Mouse (Mus musculus) erythroblast, embryonic 14.5 days (primary cell): ENCODE results near the gene Gemin7. TPM values are rescaled to one million over a fixed set of nuclear protein-coding genes. Genes with fewer than 3 reads are reported as not detected.
A peak's percentile ranks its signal among the peaks of the same experiment; 100 is the strongest.
"Not testable (repeated sequence)": the region's sequence is repeated elsewhere in the genome, so short reads cannot be mapped to it uniquely, and the experiment has no call there.

Source experiments
- H3K27me3 ChIP-seq: 2 replicates; pipeline ENCODE4 v1.6.1; 2012; ENCODE audit warnings: inconsistent platforms; ENCODE audit not compliant: control insufficient read depth
- H3K36me3 ChIP-seq: 2 replicates; pipeline ENCODE4 v1.6.1; 2012; ENCODE audit warnings: mild to moderate bottlenecking, inconsistent platforms; ENCODE audit not compliant: control insufficient read depth
- H3K4me1 ChIP-seq: 2 replicates; pipeline ENCODE4 v1.6.1; 2012; ENCODE audit warnings: inconsistent platforms; ENCODE audit not compliant: control insufficient read depth
- H3K4me3 ChIP-seq: replicated peaks from 2 replicates; pipeline ENCODE3; 2012; ENCODE audit warnings: moderate library complexity, mild to moderate bottlenecking, inconsistent platforms
- H3K9me3 ChIP-seq: 2 replicates; pipeline ENCODE4 v1.6.1; 2012; ENCODE audit warnings: low read length, inconsistent platforms, mixed read lengths; ENCODE audit not compliant: control insufficient read depth
- GATA1 ChIP-seq: IDR thresholded peaks from 2 replicates; pipeline ENCODE4 v1.6.1; 2012; ENCODE audit warnings: low read length, inconsistent platforms, mixed read lengths
- TAL1 ChIP-seq: IDR thresholded peaks from 3 replicates; pipeline ENCODE4 v1.6.1; 2012; ENCODE audit warnings: low read length, inconsistent platforms, mixed read lengths
- polyA plus RNA-seq: library from polyadenylated mRNA; stranded (reverse); fragments of >175 nt; gene quantifications from 2 replicates; pipeline ENCODE4 v1.2.3, GENCODE M21; 2012

The Gemin7 gene
- polyA plus RNA-seq, 1 experiment = 12.9 TPM

DNA sequence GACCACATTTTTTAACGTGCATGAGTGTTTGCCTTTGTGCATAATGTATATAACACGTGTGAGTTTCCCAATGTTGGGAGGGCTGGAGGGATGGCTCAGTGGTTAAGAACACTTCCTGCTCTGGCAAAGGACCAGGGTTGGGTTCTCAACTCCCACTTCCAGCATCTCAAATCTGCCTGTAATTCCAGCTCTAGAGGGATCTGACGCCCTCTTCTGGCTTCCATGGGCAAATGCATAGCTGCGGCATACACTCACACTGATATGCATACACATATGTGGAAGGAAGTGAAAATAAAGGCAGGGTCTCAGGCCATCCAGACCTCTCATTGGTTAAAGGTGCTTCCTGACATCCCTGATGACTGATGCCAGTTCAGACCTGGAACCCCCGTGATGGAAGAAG lies 29.9 kb upstream of the Gemin7 start:
- H3K9me3 ChIP-seq = peaks cover 5% of the 10 kb centered on the region

DNA sequence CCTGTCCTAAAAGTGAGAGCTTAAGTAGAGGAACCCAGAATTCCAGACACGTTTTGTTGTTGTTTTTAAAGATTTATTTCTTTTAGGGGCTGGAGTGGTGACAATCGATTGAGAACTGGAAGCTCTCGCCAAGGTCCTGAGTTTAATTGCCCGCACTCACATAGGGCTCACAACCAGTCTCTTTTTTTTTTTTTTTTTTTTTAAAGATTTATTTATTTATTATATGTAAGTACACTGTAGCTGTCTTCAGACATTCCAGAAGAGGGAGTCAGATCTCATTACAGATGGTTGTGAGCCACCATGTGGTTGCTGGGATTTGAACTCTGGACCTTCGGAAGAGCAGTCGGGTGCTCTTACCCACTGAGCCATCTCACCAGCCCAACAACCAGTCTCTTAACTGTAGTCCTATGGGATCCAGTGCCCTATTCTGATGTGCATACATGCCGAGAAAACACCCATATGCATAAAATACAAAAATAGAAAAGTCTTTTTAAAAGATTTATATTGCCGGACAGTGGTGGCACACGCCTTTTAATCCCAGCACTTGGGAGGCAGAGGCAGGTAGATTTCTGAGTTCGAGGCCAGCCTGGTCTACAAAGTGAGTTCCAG lies 27.3 kb upstream of the Gemin7 start:
- peaks cover 46% of the 10 kb centered on the region for H3K4me1 ChIP-seq
- not testable (repeated sequence) for H3K9me3 ChIP-seq, H3K27me3 ChIP-seq
- peak overlapping the region; percentile 70 for H3K4me3 ChIP-seq
- peaks cover 32% of the 10 kb centered on the region for H3K36me3 ChIP-seq

More for the DNA sequence above, 29.9 kb upstream of the Gemin7 start:
- Histone ChIP-seq H3K4me1 (peaks cover 30% of the 10 kb centered on the region), H3K27me3 (no peaks in the 10 kb centered on the region), H3K36me3 (peaks cover 9% of the 10 kb centered on the region), H3K4me3 (no peak overlapping the region)
- TF ChIP-seq TAL1 (no peak), GATA1 (no peak)

DNA sequence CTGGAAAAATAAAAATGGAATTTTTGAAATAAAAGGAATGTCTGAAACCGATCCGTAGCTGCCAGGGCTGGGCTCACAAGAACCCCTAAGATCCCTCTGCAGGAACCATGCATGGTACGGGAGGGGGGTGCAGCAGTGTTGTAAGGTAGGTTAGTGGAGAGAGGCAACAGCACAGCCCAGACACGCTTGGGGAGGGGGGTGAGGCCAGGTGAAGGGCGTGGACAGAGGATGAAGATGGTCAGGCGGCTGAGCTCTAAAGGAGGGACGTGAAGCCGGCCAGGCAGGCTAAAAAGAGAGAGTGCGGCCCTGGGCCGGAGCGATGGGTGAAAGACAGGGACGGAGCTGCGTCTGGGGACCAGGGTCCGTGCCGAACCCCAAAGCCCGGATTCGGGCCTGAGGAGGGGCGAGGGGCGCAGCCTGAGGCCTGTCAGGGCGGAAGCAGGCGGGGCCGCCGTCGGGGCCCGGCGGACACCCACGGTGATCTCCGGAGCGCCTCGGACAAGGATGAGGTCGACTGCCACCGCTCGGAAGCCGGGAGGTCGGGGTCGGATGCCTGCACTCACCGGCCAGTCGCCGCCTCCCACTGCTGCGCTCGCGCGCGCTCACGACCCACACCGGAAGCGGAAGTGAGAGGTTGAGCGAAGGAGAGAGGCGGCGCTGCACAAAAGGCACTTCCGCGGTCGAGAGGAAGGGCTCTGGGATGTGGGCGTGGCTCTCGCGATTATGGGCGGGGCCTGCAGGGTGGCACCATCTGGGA lies 26.6 kb upstream of the Gemin7 start, which contains the start of gene Clasrp:
Clasrp (minus strand) TSS at position 638 of the 757 bp plus-strand sequence.
- peaks cover 39% of the 10 kb centered on the region for H3K36me3 ChIP-seq
- peak within 1 kb of the TSS; percentile 70 for H3K4me3 ChIP-seq

DNA sequence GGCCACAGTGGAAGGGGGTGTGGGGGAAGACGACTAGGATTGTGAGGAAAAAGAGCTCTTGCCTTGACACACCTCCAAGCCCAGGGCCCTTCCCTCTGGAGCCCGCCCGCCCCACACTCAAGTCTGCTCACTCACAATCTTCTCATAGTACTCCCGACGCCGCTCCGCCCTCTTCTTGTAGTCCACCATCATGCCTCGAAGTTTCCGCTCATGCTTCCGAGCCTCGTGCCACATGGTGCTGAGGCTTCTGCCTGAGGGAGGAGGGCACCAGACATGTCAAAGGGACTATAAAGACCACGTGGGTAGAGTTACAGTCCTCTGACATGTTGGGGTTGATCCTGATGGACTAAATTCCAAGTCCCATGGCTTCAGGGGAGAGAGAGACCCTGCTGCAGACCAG lies 25.7 kb upstream of the Gemin7 start:
- H3K4me3 ChIP-seq = peak overlapping the region; percentile 70
- no peaks in the 10 kb centered on the region for H3K9me3 ChIP-seq
- H3K4me1 ChIP-seq = peaks cover 46% of the 10 kb centered on the region
- H3K27me3 ChIP-seq = no peaks in the 10 kb centered on the region
- TF ChIP-seq GATA1 = no peak
- TF ChIP-seq TAL1 = no peak
- peaks cover 49% of the 10 kb centered on the region for H3K36me3 ChIP-seq

More for the DNA sequence above, 26.6 kb upstream of the Gemin7 start, which contains the start of gene Clasrp:
- no peaks in the 10 kb centered on the region for H3K27me3 ChIP-seq
- no peaks in the 10 kb centered on the region for H3K9me3 ChIP-seq
- peaks cover 46% of the 10 kb centered on the region for H3K4me1 ChIP-seq
- TF ChIP-seq GATA1 = no peak
- TF ChIP-seq TAL1 = no peak

DNA sequence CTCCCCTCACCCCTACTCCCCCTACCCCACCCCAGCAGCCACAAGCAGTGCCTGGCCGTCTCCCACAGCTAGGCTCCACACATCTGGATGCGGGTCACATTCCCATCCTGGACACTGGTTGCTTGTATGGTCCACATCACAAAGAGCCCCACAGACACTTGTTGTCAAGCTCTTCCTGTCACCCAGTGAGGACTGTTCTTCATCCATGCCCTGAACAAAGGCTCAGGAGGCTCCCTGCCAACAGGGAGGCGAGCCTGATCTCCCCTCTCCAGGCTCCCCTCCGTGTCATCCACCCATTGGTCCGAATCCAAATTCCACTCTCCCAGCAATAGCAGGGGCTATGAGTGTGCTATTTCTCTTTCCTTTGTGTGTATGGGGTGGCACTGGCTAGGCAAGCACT lies 23.2 kb upstream of the Gemin7 start:
- Histone ChIP-seq H3K36me3 (peaks cover 66% of the 10 kb centered on the region), H3K4me3 (no peak overlapping the region), H3K9me3 (no peaks in the 10 kb centered on the region), H3K27me3 (no peaks in the 10 kb centered on the region), H3K4me1 (peaks cover 39% of the 10 kb centered on the region)
- TF ChIP-seq TAL1 (no peak), GATA1 (no peak)

DNA sequence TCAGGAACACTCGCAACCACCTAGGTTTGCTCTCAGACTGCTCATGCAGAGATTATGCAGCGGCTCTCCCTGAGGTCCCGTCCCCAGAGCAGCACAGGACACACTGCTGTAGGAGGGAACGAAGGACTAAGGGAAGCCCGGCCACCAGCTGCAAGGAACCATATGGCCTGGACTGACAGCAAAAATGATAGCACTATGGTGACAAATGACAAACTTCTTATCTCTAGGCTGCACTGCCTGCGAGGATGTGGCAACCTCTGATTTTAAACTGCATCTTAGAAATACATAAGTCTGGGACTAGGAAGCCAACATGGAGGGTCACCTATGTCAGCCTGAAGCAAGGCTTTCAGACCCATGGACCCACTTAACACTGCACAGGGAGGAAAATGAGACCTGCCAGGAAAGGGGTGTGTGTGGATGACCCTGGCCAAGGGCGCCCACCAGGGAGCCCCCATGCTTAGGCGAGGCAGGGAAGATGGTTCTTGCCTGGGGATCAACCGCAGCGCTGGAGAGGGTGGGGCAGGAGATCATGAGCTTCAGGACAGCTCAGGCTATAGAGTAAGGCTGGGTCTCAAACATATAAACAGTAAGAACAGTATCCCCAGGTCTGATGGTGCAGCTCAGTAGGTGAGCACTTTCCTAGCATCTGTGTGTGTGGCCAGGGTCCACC lies 15.8 kb upstream of the Gemin7 start:
- Histone ChIP-seq H3K27me3 (no peaks in the 10 kb centered on the region), H3K4me3 (no peak overlapping the region), H3K4me1 (peaks cover 35% of the 10 kb centered on the region), H3K9me3 (no peaks in the 10 kb centered on the region), H3K36me3 (peaks cover 90% of the 10 kb centered on the region)
- TF ChIP-seq GATA1 = peak; percentile 55
- peak; percentile 54; the same call in 2 of the 3 replicates for TF ChIP-seq TAL1

DNA sequence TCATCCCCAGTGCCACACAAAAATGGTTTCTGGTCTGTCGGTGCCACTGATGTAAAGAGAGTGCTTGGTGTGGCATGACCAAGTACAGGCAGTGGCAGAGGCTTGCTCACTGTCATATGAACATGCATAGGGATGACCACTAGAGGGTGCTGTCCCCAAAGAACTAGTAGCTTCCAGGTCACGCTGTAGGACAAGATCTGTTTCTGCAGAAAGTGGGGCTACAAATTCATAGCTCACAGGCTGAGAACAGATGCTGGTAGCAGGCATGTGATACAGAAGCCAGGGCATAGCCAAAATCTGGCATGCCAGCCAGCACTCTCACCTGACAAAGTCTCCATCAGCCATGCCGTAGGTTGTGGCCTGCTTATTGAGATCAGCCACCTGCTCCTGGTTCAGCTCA lies 12.5 kb upstream of the Gemin7 start:
- Histone ChIP-seq H3K4me1 (peaks cover 33% of the 10 kb centered on the region), H3K27me3 (no peaks in the 10 kb centered on the region), H3K4me3 (no peak overlapping the region), H3K9me3 (peaks cover 5% of the 10 kb centered on the region), H3K36me3 (peaks cover 98% of the 10 kb centered on the region)
- no peak for TF ChIP-seq TAL1
- TF ChIP-seq GATA1 = no peak

DNA sequence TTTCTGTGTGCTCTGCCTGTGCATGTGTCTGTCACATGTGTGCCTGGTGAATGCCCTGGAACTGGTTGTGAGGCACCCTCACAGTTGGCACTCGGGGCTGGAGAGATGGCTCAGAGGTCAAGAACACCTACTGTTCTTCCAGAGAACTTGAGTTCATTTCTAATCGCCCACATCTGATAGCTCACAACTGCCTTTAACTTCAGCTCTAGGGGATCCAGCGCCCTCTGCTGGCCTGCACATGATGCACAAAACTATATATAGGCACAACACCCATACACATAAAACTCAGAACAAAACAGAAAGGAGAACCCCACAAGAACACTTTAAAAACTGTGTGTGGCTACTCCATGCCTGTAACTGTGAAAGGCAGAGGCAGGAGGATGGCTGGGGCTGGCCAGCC lies 11.8 kb upstream of the Gemin7 start:
- Histone ChIP-seq H3K4me3 (no peak overlapping the region), H3K36me3 (peaks cover 99% of the 10 kb centered on the region), H3K4me1 (peaks cover 30% of the 10 kb centered on the region), H3K9me3 (peaks cover 5% of the 10 kb centered on the region), H3K27me3 (no peaks in the 10 kb centered on the region)
- TF ChIP-seq TAL1 (no peak), GATA1 (peak; percentile 56)

DNA sequence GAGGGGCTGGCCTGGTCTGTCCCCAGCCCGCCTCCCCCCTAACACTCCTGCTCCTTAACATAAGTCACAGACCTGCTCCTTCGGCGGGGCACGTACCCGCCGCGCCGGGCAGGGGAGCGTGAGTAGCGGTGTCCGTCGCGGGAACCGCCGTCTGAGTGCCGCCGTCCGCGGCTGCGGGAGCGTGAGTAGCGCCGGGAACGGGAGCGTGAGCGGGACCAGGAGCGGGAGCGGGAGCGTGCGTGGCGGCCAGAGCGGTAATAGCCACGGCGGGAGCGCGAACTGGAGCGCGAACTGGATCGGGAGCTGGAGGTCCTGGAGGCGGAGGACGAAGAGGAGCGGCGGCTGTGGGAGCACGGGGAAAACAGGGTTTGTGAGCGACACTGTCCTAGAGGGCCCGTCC lies 8.9 kb upstream of the Gemin7 start:
- peaks cover 5% of the 10 kb centered on the region for H3K9me3 ChIP-seq
- TF ChIP-seq GATA1 (no peak), TAL1 (no peak)
- no peak overlapping the region for H3K4me3 ChIP-seq
- peaks cover 10% of the 10 kb centered on the region for H3K4me1 ChIP-seq
- H3K36me3 ChIP-seq = peaks cover 95% of the 10 kb centered on the region
- H3K27me3 ChIP-seq = no peaks in the 10 kb centered on the region

DNA sequence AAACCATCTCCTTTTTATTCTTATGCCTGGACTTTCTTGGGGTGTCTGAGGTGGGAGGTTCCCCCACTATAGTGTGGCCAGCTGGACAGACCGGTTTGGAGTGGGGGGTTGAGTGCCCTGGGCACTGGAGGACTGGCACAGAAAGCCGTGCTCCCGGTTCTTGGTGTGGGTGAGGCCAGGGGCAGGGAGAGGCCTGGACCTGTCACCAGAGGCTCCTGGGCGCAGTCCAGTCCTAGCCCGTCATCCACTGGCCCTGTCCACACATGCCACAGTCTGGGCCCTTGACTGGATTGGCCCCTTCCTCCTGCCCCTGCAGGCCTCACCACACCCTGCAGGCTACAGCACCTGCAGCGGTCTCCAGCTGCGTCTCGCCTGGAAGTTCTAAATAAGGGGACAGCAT lies 3.2 kb upstream of the Gemin7 start:
- no peak overlapping the region for H3K4me3 ChIP-seq
- no peaks in the 10 kb centered on the region; the same call in 1 of the 2 replicates for H3K9me3 ChIP-seq
- H3K4me1 ChIP-seq = peaks cover 40% of the 10 kb centered on the region
- no peak for TF ChIP-seq GATA1
- no peak for TF ChIP-seq TAL1
- peaks cover 20% of the 10 kb centered on the region for H3K27me3 ChIP-seq
- H3K36me3 ChIP-seq = peaks cover 58% of the 10 kb centered on the region
